Mouse (Mus musculus): ENCODE results near the gene Dnajc19.

The Dnajc19 gene

DNA sequence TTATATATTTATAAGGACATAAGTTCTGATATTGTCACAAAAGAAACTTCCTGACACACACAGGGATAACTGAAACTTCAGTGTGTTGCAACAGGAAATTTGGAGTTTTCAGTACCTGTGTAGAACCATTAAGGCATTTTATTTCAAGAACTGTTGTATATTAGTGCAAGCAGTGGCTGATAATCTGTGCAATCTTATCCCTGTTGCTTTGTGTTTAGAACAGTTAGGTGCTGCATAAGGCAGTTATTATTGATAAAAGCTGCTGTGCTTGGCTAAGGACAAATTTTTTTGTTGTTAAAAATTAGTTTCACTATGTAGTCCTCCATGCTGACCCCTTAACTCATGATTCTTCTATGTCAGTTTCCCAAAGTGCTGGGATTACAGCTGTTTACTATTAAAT lies 52.2 kb downstream of the Dnajc19 start:
- no peak for DNase-seq

DNA sequence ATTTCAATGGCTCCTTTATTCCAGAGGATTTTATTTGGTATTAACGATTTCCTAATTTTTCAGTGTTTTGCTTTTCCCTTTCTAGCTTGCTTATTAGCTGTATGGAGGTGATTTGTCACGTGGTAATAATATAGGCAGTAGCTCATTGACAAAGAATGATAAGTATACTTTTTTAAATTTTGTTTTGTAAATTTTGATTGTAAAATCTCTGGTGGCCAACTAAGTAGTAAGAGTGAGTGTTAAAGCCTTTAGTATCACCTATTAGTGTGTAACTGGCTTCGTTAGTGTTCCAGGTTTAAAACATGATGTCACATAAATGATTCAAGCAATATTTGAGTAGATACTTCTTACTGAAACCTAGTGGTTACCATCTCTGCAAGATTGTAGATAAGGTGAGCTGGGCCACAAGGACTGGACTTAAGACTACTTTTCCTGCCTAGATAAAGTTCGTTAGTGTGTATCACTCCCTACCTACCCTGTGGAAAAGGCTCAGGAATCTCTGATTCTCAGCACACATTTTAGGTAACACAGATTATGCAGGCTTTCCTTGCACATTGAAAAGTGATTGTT lies 59.8 kb downstream of the Dnajc19 start:
- no peak for DNase-seq

DNA sequence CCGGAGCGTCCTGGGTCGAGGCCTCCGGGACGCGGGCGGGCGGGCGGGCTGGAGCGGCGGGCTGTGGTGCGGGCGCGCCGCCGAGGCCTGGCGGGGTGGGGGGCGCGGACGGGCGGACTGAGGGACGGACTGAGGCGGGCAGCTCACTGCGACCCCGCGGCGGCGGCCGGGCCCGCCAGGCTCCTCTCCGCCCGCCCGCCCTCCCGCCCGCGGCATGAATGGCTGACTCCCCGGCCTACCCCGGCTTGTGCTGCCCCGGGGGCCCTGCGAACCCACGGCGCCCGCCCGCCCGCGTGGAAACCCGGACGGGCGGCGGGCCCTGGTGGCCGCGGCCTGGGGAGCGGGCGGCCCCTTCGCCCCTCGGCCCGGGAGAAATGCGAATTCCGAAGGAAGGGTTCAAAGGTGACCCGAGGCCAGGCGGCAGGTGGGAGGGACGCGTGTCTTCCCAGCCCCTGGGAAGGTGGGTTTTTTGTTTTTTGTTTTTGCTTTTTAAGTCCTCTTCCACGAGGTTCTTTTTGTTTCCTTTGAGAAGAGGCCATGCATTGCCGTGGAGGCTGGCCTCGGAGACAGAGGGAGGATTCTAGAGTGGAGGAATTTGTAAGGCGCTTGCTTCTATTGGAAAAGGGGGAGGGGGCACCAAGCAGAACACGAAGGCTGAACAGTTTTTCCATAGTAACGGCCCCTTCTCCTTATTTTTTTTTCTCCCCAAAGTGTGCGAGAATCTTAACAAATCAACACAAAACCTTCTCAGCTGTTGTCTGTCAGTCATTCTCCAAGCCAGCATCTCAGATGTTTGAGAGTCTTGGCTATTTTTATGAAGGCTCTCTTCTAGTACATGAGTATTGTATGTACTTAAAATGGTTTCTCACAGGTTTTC lies 60.5 kb downstream of the Dnajc19 start:
- peak; percentile 22 to 25 for DNase-seq

DNA sequence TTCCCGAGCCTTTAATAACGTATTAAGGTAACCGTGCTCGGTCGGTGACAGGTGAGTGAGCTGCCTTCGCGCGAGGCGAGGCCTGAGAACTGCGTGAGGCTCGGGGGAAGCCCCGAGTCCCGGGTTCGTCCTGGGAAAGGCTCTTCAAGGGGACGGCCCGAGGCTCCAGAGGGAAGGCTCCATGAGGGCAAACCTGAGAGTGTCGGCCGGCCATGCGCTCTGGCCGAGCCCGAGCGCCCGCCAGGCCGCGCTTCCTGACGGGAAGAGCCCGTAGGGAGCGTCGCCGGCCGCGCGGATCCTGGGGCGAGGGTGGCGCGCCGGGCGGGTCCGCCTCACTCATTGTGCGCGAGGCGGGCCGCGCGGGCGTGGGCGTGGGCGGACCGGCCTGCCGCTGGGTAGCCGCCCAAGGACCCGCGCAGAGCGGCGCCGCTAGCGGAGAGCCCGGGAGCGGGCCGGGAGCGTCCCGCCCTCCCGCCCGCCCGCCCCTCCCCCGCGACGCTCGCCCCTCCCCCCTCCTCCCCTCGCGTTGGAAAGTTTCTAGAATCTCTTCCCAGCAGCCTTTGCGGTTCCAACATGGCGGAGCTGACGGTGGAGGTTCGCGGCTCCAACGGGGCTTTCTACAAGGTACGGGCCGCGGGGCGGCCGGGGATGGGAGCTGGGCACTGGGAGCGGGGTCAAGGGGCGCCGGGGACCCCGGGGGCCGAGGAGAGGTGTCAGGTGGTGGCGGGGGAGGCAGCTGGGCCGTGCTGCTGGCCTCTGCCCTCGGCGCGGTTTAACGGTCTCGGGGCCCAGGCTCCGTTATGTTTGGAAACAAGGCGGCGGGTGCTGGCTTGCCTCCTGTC lies 61.4 kb downstream of the Dnajc19 start, which contains the start of gene Fxr1:
Gene Fxr1, plus strand, starts transcription at position 404 of the 842 bp plus-strand sequence.
- DNase-seq, result peak; percentile 80 to 82

DNA sequence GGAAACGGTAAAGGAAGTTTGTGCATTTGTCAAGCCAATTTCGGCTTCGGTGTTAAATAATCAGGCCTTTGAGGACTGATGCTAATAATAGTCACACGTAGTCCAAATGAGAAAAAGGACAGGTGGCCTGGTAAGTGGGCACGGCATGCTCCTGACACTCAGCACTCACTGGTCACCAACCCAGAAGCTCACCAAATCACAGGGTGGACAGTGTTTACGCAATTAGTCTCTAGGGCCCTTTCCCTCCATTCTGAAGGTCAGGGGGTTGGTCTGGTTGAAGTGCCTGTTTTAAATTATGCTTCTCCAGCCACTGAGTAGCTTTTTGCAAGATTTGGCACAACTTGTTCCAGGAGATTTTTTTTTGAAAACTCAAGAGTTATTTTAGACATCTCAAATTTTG lies 72.9 kb downstream of the Dnajc19 start:
- DNase-seq, result no peak

GRCm38 (mm10) chr3:34007611-34008010 lies 73.5 kb downstream of the Dnajc19 start:
- no peak for DNase-seq

- no peak for DNase-seq
Measured at GRCm38 (mm10) chr3:34006824-34007223, 74.3 kb downstream of the Dnajc19 start.

- no peak for DNase-seq
Measured at GRCm38 (mm10) chr3:34006301-34006700, 74.8 kb downstream of the Dnajc19 start.
